Mouse (Mus musculus): Measurements from ENCODE around the gene Cdh3. TPM values are rescaled to one million over a fixed set of nuclear protein-coding genes. Genes with fewer than 3 reads are reported as not detected.

The Cdh3 gene
- 8.0 and 8.1 TPM in 2 replicates for polyA plus RNA-seq (2015; fragmentation: Nextera tagmentation; extraction: Ambion mirVana)

DNA sequence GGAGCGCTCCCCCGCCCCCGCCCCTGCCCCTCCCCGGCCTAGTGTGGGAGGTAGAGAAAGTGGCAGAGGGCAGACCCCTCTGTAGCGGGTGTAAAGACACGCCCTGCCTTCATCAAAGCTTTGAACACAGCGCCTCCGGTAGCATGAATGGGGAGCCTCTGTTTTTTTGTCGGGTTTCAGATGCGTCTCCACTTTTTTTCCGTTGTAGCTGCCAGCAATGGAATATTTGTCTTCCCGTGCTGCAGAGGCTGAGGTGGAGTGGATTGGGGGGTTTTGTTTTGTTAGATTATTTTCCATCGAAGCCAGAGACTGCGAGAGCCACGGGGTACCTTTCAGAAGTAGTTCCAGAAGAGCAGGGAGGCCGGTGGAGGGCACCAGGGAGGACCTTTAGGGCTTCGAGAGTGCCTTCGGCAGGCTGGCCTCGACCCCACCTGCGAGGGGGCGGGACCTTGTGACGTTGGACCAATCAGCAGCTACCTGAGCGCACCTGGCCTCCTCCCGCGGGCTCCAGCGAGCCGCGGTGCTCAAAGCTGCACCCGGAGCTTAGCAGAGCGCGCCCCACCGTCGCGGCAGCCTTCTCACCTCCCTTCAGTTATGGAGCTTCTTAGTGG lies at the start of gene Cdh3:
TSS of gene Cdh3 (plus strand) at position 527 of the 611 bp plus-strand sequence.
- H3K4me2 ChIP-seq (replicated peaks; ENCODE audit: low read depth), result peak within 1 kb of the TSS; percentile 58
- H3K27me3 ChIP-seq (ENCODE audit: control insufficient read depth, insufficient read depth, low read length), result no peaks in the 10 kb centered on the region
- DNase-seq (ENCODE audit: low spot score) (peak; percentile 92), ATAC-seq (ENCODE audit: low FRiP score, low TSS enrichment) (peak; percentile 91)
- WGBS, result 4% methylated on average over 34 of the region's 34 CpGs
- TF ChIP-seq CTCF (IDR thresholded peaks at IDR 0.05; ENCODE audit: low read depth), result peak; percentile 11; the same call in 1 of the 2 replicates
- TF ChIP-seq EP300 (optimal IDR thresholded peaks at IDR 0.05), result no peak
- H3K36me3 ChIP-seq (ENCODE audit: control insufficient read depth, insufficient read depth, low read length), result no peaks in the 10 kb centered on the region
- peak within 1 kb of the TSS; percentile 68 for H3K9ac ChIP-seq (ENCODE audit: low read length)
- H3K4me1 ChIP-seq (replicated peaks; ENCODE audit: control insufficient read depth, insufficient read depth), result peaks cover 7% of the 10 kb centered on the region; the same call in 1 of the 2 replicates
- peak within 1 kb of the TSS; percentile 56 for H3K4me3 ChIP-seq (ENCODE audit: low read depth, low read length)
- H3K9me3 ChIP-seq (ENCODE audit: control insufficient read depth, low read length), result no peaks in the 10 kb centered on the region
- H3K27ac ChIP-seq (replicated peaks), result peak within 1 kb of the TSS; percentile 85

DNA sequence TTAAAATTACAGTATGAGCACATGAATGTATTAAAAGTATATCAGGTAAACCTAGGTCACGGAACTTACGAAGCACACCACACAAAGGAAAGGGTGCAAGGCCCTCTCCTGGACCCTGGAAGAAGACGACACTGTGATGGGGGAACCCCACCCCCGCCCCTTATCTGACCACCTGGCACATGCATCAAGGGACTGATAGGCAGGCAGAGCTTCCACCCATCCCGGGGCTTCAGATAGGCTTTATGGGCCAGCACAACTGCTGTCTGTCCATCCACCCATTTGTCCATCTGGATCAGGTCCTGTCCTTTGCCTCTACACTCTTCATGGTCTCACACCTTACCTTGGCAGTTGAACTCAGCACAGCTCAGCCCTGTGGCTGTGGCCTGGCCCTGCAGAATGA lies 48.6 kb upstream of the Cdh3 start:
- no peaks in the 10 kb centered on the region for H3K9me3 ChIP-seq (ENCODE audit: control insufficient read depth, low read length)
- no peak overlapping the region for H3K4me3 ChIP-seq (ENCODE audit: low read depth, low read length)
- TF ChIP-seq CTCF (IDR thresholded peaks at IDR 0.05; ENCODE audit: low read depth), result no peak
- no peak for TF ChIP-seq EP300 (optimal IDR thresholded peaks at IDR 0.05)
- WGBS, result 52% methylated on average over 5 of the region's 5 CpGs
- H3K4me1 ChIP-seq (replicated peaks; ENCODE audit: control insufficient read depth, insufficient read depth), result no peaks in the 10 kb centered on the region
- no peak overlapping the region for H3K27ac ChIP-seq (replicated peaks)
- DNase-seq (ENCODE audit: low spot score) (no peak), ATAC-seq (ENCODE audit: low FRiP score, low TSS enrichment) (no peak)
- no peak overlapping the region for H3K4me2 ChIP-seq (replicated peaks; ENCODE audit: low read depth)
- H3K36me3 ChIP-seq (ENCODE audit: control insufficient read depth, insufficient read depth, low read length), result no peaks in the 10 kb centered on the region
- no peak overlapping the region for H3K9ac ChIP-seq (ENCODE audit: low read length)
- no peaks in the 10 kb centered on the region for H3K27me3 ChIP-seq (ENCODE audit: control insufficient read depth, insufficient read depth, low read length)

DNA sequence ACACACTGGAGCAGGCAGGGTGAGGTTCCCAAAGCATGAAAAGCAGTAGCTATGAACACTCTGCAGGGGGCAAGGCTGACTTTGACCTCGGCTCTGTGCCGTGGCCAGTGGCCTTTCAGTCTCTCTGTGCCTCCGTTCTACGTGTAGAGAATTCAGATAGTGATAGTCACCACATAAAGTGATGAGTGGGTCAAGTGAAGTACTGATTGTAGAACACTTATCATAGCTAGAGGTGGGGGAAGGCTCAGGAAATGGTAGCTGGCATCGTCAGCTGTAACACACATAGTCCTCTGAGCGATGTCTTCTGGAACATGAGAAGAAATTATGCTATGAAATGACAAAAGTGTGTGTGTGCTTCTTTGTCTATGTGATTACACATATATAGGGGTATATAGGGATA lies 46.9 kb upstream of the Cdh3 start:
- no peaks in the 10 kb centered on the region for H3K27me3 ChIP-seq (ENCODE audit: control insufficient read depth, insufficient read depth, low read length)
- ATAC-seq (ENCODE audit: low FRiP score, low TSS enrichment) (no peak), DNase-seq (ENCODE audit: low spot score) (no peak)
- H3K9ac ChIP-seq (ENCODE audit: low read length), result no peak overlapping the region
- TF ChIP-seq CTCF (IDR thresholded peaks at IDR 0.05; ENCODE audit: low read depth) (no peak), EP300 (optimal IDR thresholded peaks at IDR 0.05) (no peak)
- no peaks in the 10 kb centered on the region for H3K9me3 ChIP-seq (ENCODE audit: control insufficient read depth, low read length)
- H3K4me2 ChIP-seq (replicated peaks; ENCODE audit: low read depth), result no peak overlapping the region
- WGBS, result 86% methylated on average over 6 of the region's 6 CpGs
- no peak overlapping the region for H3K4me3 ChIP-seq (ENCODE audit: low read depth, low read length)
- H3K27ac ChIP-seq (replicated peaks), result no peak overlapping the region
- no peaks in the 10 kb centered on the region for H3K36me3 ChIP-seq (ENCODE audit: control insufficient read depth, insufficient read depth, low read length)
- H3K4me1 ChIP-seq (replicated peaks; ENCODE audit: control insufficient read depth, insufficient read depth), result no peaks in the 10 kb centered on the region

DNA sequence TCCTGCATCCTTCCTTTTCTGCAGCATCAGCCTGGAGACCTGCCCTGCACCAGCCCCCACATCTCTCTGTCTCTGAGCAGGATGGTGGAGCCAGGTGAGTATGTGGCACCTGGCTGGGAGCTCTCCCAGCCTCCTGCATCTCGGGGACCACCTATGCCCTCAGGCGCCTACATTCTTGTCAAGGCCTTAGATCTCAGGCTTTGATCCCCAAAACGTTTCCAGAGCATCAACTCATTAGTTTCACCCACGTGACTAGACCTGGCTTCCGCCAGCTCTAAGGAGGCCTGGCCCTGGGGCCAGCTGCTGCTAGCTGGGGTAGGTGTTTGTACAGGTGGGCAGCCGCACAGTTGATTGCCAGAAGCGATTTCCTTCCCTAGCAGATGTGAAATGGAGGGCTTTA lies 41.2 kb upstream of the Cdh3 start:
- Histone ChIP-seq H3K4me1 (replicated peaks; ENCODE audit: control insufficient read depth, insufficient read depth) (no peaks in the 10 kb centered on the region), H3K27ac (replicated peaks) (no peak overlapping the region), H3K9ac (ENCODE audit: low read length) (no peak overlapping the region), H3K36me3 (ENCODE audit: control insufficient read depth, insufficient read depth, low read length) (no peaks in the 10 kb centered on the region), H3K27me3 (ENCODE audit: control insufficient read depth, insufficient read depth, low read length) (no peaks in the 10 kb centered on the region), H3K9me3 (ENCODE audit: control insufficient read depth, low read length) (no peaks in the 10 kb centered on the region), H3K4me2 (replicated peaks; ENCODE audit: low read depth) (no peak overlapping the region), H3K4me3 (ENCODE audit: low read depth, low read length) (no peak overlapping the region)
- ATAC-seq (ENCODE audit: low FRiP score, low TSS enrichment) (0 out of 2 replicates have a peak, but pooled peaks have one; percentile 21), DNase-seq (ENCODE audit: low spot score) (no peak)
- no peak for TF ChIP-seq CTCF (IDR thresholded peaks at IDR 0.05; ENCODE audit: low read depth)
- no peak for TF ChIP-seq EP300 (optimal IDR thresholded peaks at IDR 0.05)
- WGBS, result 48% methylated on average over 7 of the region's 7 CpGs

DNA sequence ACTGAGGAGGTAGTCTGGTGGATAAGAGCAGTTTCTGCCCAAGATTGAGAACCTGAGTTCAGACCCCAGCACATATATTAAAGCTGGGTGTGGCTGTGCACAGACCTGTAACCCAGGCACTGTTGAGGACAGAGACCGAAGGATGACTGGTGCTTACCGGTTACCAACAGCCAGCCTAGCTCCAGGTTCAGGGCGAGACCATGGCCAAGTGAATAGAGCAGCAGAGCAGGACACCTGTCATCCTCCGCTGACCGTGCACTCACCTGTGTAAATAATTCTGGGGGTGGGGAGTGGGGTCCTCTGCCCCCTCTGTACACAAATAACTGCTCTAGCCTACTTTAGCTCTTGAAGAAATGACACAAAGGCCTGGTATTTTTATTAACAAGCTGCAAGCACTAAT lies 36.7 kb upstream of the Cdh3 start:
- H3K4me1 ChIP-seq (replicated peaks; ENCODE audit: control insufficient read depth, insufficient read depth), result no peaks in the 10 kb centered on the region
- H3K27me3 ChIP-seq (ENCODE audit: control insufficient read depth, insufficient read depth, low read length), result no peaks in the 10 kb centered on the region
- peak; percentile 9 for DNase-seq (ENCODE audit: low spot score)
- H3K4me2 ChIP-seq (replicated peaks; ENCODE audit: low read depth), result no peak overlapping the region
- 73% methylated on average over 5 of the region's 5 CpGs for WGBS
- H3K9ac ChIP-seq (ENCODE audit: low read length), result no peak overlapping the region
- H3K4me3 ChIP-seq (ENCODE audit: low read depth, low read length), result no peak overlapping the region
- no peaks in the 10 kb centered on the region for H3K36me3 ChIP-seq (ENCODE audit: control insufficient read depth, insufficient read depth, low read length)
- ATAC-seq (ENCODE audit: low FRiP score, low TSS enrichment), result no peak
- H3K27ac ChIP-seq (replicated peaks), result no peak overlapping the region
- TF ChIP-seq CTCF (IDR thresholded peaks at IDR 0.05; ENCODE audit: low read depth) (no peak), EP300 (optimal IDR thresholded peaks at IDR 0.05) (no peak)
- no peaks in the 10 kb centered on the region for H3K9me3 ChIP-seq (ENCODE audit: control insufficient read depth, low read length)

DNA sequence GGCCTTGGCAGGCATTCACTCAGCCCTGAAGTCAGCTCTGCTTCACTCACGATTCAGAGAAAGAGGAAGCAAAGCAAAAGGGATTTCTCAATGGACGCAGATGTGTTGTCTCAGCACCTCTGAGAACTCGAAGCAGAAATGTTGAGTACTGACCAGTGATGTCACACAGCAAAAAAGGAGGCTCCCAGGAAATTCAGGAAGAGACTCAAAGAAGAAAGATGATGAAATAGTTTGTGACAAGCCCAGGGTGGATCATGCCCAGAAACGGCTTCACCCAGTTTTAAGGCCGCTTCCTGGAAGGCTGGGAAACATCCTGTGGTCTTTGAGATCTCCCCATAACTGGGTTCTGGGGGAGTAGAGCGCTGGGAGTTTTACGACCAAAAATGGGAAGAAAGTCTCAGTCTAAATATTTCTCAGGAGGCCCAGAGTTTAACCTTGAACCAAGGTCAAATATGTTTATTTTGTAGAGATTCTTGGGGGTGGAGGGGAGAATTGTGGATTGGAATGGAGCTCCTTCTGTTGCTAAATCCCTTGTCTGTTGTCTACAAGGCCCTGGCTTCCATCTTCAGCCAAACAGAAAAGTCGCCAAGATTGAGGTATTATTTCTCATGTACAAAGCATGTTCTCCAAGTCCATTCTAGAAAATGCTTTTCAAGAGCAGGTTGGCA lies 10.5 kb upstream of the Cdh3 start, which contains the start of gene 6030452D12Rik:
TSS of gene 6030452D12Rik (plus strand) at position 505 of the 668 bp plus-strand sequence.
- Histone ChIP-seq H3K4me1 (replicated peaks; ENCODE audit: control insufficient read depth, insufficient read depth) (no peaks in the 10 kb centered on the region), H3K4me2 (replicated peaks; ENCODE audit: low read depth) (no peak within 1 kb of the TSS), H3K4me3 (ENCODE audit: low read depth, low read length) (no peak within 1 kb of the TSS), H3K9me3 (ENCODE audit: control insufficient read depth, low read length) (no peaks in the 10 kb centered on the region), H3K27ac (replicated peaks) (peak within 1 kb of the TSS; percentile 79), H3K9ac (ENCODE audit: low read length) (no peak within 1 kb of the TSS), H3K27me3 (ENCODE audit: control insufficient read depth, insufficient read depth, low read length) (no peaks in the 10 kb centered on the region), H3K36me3 (ENCODE audit: control insufficient read depth, insufficient read depth, low read length) (no peaks in the 10 kb centered on the region)
- ATAC-seq (ENCODE audit: low FRiP score, low TSS enrichment) (peak; percentile 61; the same call in 1 of the 2 replicates), DNase-seq (ENCODE audit: low spot score) (no peak)
- no peak for TF ChIP-seq EP300 (optimal IDR thresholded peaks at IDR 0.05)
- no peak for TF ChIP-seq CTCF (IDR thresholded peaks at IDR 0.05; ENCODE audit: low read depth)
- WGBS, result 31% methylated on average over 8 of the region's 8 CpGs
